In genomic region chr10:90831288-90831626, GRCm38 (mm10) we compare ENCODE assay signal across 11 mouse cellular contexts.
DNase-seq lines count a peak whose midpoint lies in the region; ATAC-seq lines count a peak whose summit lies in the region.
"Had no signal": no experiment of that assay in that cellular context is flagged by ENCODE, and none has a peak within 500 bp of the region (broad histone marks: within the 10 kb centered on the region; RNA-seq: fewer than 3 reads in every experiment).

No protein-coding gene starts in this region.

- peak overlapping the region; percentile 63 for H3K4me3 ChIP-seq in forebrain, embryonic 12.5 days (replicated peaks)
- H3K4me3 ChIP-seq in hindbrain, embryonic 15.5 days: peak overlapping the region; percentile 72
- H3K4me3 ChIP-seq: heart, adult 2 months had no signal

- 2% methylated on average over 2 of the region's 2 CpGs for WGBS in forebrain, embryonic 12.5 days
- 3% methylated on average over 2 of the region's 2 CpGs for WGBS in hindbrain, embryonic 15.5 days

- peaks cover 65% of the 10 kb centered on the region for H3K27me3 ChIP-seq in forebrain, embryonic 12.5 days
- H3K27me3 ChIP-seq in hindbrain, embryonic 15.5 days: no peaks in the 10 kb centered on the region

- peak overlapping the region; percentile 81 for H3K4me2 ChIP-seq in forebrain, embryonic 12.5 days
- peak overlapping the region; percentile 81 for H3K4me2 ChIP-seq in hindbrain, embryonic 15.5 days

- H3K4me1 ChIP-seq in forebrain, embryonic 12.5 days: peaks cover 18% of the 10 kb centered on the region
- H3K4me1 ChIP-seq in hindbrain, embryonic 15.5 days (replicated peaks): peaks cover 51% of the 10 kb centered on the region

- H3K9me3 ChIP-seq in forebrain, embryonic 12.5 days: no peaks in the 10 kb centered on the region
- no peaks in the 10 kb centered on the region for H3K9me3 ChIP-seq in hindbrain, embryonic 15.5 days

- no peaks in the 10 kb centered on the region for H3K36me3 ChIP-seq in forebrain, embryonic 12.5 days (replicated peaks)
- H3K36me3 ChIP-seq in hindbrain, embryonic 15.5 days: no peaks in the 10 kb centered on the region

- H3K27ac ChIP-seq in forebrain, embryonic 12.5 days: no peak overlapping the region
- peak overlapping the region; percentile 93 for H3K27ac ChIP-seq in hindbrain, embryonic 15.5 days (replicated peaks)
- H3K27ac ChIP-seq: heart, adult 2 months had no signal

- DNase-seq in cerebellum, postnatal 10 days: peak; percentile 61 to 70
- DNase-seq in cerebellum, postnatal 25 days: no peak
- DNase-seq in neural tube, embryonic 10.5 days (ENCODE audit: extremely low spot score, low spot score): peak; percentile 18
- DNase-seq in adrenal gland, postnatal 10 days: no peak
- DNase-seq in thymus, adult 18-20 months: no peak
- no peak for DNase-seq in gastrocnemius, adult 8-10 months (ENCODE audit: low spot score in 2 of 2)
- DNase-seq: cerebellum, adult 9-10 months; heart, adult 2 months; heart, postnatal 4 days had no signal

- H3K9ac ChIP-seq in forebrain, embryonic 12.5 days: no peak overlapping the region
- H3K9ac ChIP-seq in hindbrain, embryonic 15.5 days: peak overlapping the region; percentile 70

- ATAC-seq in forebrain, embryonic 12.5 days (ENCODE audit: low FRiP score): no peak
- ATAC-seq in hindbrain, embryonic 15.5 days (ENCODE audit: low FRiP score, low read depth): 0 out of 2 replicates have a peak, but pooled peaks have one; percentile 1

Comparison
In these comparisons a context has a peak if more than half of its experiments do, and no peak if none do; other contexts are left out.
1. DNase-seq: peak in cerebellum, postnatal 10 days (2 of 2) and neural tube, embryonic 10.5 days (single experiment); none in cerebellum, postnatal 25 days (0 of 2), adrenal gland, postnatal 10 days (single experiment), thymus, adult 18-20 months (0 of 2) and gastrocnemius, adult 8-10 months (0 of 2).